Mouse (Mus musculus) thymus, adult 2 months (tissue): ENCODE measurements at regions not wholly inside any gene's neighbourhood (a gene's known extent, or its start where the extent isn't known, plus 50 kb on each side); places are given as distances from the start of the nearest gene placed in this dataset.

Source experiments
- CTCF ChIP-seq: fragments of 200-500 bp; IDR thresholded peaks from 2 replicates; pipeline ENCODE4 v1.5.1; 2012; ENCODE audit warnings: mild to moderate bottlenecking, control low read depth, low read length, moderate library complexity, borderline replicate concordance; ENCODE audit not compliant: control insufficient read depth, poor library complexity, insufficient read depth; ENCODE audit errors: extremely low read depth
- POLR2A ChIP-seq: fragments of 200-500 bp; IDR thresholded peaks from 2 replicates; pipeline ENCODE4 v1.6.1; 2012; ENCODE audit warnings: mild to moderate bottlenecking, low read length, control low read depth, moderate library complexity; ENCODE audit not compliant: control insufficient read depth, poor library complexity, insufficient read depth; ENCODE audit errors: extremely low read depth

- TF ChIP-seq POLR2A: no peak
- TF ChIP-seq CTCF: no peak
Measured at GRCm38 (mm10) chr4:35362176-35362575, 136.2 kb upstream of the C9orf72 start.
